Mouse (Mus musculus) ES-Bruce4 (cell line): Measurements from ENCODE around the gene Atp1a1. TPM values are rescaled to one million over a fixed set of nuclear protein-coding genes. Genes with fewer than 3 reads are reported as not detected.

Experiments used
- H3K27ac ChIP-seq: 2 replicates; pipeline ENCODE4 v1.5.1; 2012; ENCODE audit warnings: low read length, inconsistent platforms; ENCODE audit not compliant: insufficient read depth
- H3K27me3 ChIP-seq: 2 replicates; pipeline ENCODE4 v1.6.1; 2012; ENCODE audit warnings: mild to moderate bottlenecking, low read length, inconsistent platforms; ENCODE audit not compliant: control insufficient read depth, poor library complexity, insufficient read depth, severe bottlenecking
- H3K36me3 ChIP-seq: 2 replicates; pipeline ENCODE4 v1.6.1; 2012; ENCODE audit warnings: inconsistent platforms, mild to moderate bottlenecking, low read length, moderate library complexity; ENCODE audit not compliant: control insufficient read depth, poor library complexity, insufficient read depth, severe bottlenecking
- H3K4me1 ChIP-seq: one replicate; pipeline ENCODE4 v1.8.1; 2011; ENCODE audit warnings: low read length; ENCODE audit not compliant: control insufficient read depth, insufficient read depth
- H3K4me3 ChIP-seq: 2 replicates; pipeline ENCODE4 v1.5.1; 2011; ENCODE audit warnings: low read depth, mild to moderate bottlenecking, low read length
- H3K9ac ChIP-seq: 2 replicates; pipeline ENCODE4 v1.6.1; 2012; ENCODE audit warnings: low read depth, mild to moderate bottlenecking, inconsistent platforms; ENCODE audit not compliant: poor library complexity, severe bottlenecking
- H3K9me3 ChIP-seq: replicated peaks from 2 replicates; pipeline ENCODE4 v1.6.1; 2012; ENCODE audit warnings: mild to moderate bottlenecking, low read length, inconsistent platforms; ENCODE audit not compliant: control insufficient read depth, poor library complexity, insufficient read depth, severe bottlenecking
- CTCF ChIP-seq: IDR thresholded peaks from one replicate; pipeline ENCODE4 v1.8.1; 2011; ENCODE audit warnings: low read depth, low read length
- EP300 ChIP-seq: IDR thresholded peaks from 2 replicates; pipeline ENCODE4 v1.6.1; 2011; ENCODE audit warnings: low read depth, low read length; ENCODE audit not compliant: insufficient read depth
- POLR2A ChIP-seq: IDR thresholded peaks from one replicate; pipeline ENCODE4 v1.8.1; 2011; ENCODE audit warnings: low read length; ENCODE audit not compliant: insufficient read depth
- polyA plus RNA-seq: library from polyadenylated mRNA; stranded (reverse); fragments of >200 nt; gene quantifications from 2 replicates; pipeline ENCODE4 v1.2.4, GENCODE M21; 2011; ENCODE audit warnings: low read depth; ENCODE audit not compliant: missing spikeins, insufficient read depth, insufficient read length

Atp1a1 gene
- polyA plus RNA-seq, 1 experiment: 220 TPM

DNA sequence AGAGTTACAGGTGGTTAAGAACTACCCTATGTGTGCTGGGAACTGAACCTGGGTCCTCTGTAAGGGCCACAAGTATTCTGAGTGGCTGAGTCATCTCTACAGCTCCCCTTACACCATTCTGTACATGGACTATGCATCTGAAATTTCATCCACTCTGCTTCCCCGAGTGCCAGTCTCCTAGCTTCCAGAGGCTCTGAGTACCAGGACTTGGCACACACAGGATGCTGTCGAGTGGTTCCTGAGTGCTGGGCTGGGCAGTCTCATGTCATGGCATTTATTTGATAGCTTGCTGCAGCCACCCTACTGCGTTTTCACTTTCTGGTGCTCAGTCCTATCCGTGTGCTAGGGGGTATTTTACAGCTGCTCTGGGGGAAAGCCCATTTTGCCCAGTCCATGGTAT is 35.9 kb downstream of the Atp1a1 start:
- TF ChIP-seq EP300 (no peak), CTCF (no peak), POLR2A (no peak)
- H3K36me3 ChIP-seq: no peaks in the 10 kb centered on the region
- no peak overlapping the region for H3K4me3 ChIP-seq
- no peaks in the 10 kb centered on the region for H3K4me1 ChIP-seq
- H3K9ac ChIP-seq: no peak overlapping the region
- no peaks in the 10 kb centered on the region for H3K27me3 ChIP-seq
- H3K9me3 ChIP-seq: peaks cover 4% of the 10 kb centered on the region; the same call in 1 of the 2 replicates
- no peak overlapping the region for H3K27ac ChIP-seq

DNA sequence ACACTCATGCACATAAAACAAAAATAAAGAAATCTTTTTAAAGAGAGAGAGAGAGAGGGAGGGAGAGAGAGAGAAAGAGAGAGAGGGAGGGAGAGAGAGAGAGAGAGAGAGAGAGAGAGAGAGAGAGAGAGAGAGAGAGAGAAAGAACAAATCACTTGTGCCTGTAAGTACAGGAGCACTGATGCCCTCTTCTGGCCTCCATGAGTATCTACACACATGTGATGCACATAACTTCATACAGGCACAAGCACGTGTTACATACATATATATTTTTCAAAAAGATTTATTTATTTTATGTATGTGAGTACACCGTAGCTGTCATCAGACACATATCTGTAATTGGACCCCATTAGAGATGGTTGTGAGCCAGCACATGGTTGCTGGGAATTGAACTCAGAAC is 40.5 kb downstream of the Atp1a1 start:
- no peak for TF ChIP-seq CTCF
- no peak for TF ChIP-seq POLR2A
- TF ChIP-seq EP300: no peak
- no peaks in the 10 kb centered on the region for H3K36me3 ChIP-seq
- H3K4me3 ChIP-seq: no peak overlapping the region
- no peaks in the 10 kb centered on the region for H3K9me3 ChIP-seq
- no peak overlapping the region for H3K9ac ChIP-seq
- H3K27ac ChIP-seq: no peak overlapping the region
- no peaks in the 10 kb centered on the region for H3K4me1 ChIP-seq
- H3K27me3 ChIP-seq: no peaks in the 10 kb centered on the region

DNA sequence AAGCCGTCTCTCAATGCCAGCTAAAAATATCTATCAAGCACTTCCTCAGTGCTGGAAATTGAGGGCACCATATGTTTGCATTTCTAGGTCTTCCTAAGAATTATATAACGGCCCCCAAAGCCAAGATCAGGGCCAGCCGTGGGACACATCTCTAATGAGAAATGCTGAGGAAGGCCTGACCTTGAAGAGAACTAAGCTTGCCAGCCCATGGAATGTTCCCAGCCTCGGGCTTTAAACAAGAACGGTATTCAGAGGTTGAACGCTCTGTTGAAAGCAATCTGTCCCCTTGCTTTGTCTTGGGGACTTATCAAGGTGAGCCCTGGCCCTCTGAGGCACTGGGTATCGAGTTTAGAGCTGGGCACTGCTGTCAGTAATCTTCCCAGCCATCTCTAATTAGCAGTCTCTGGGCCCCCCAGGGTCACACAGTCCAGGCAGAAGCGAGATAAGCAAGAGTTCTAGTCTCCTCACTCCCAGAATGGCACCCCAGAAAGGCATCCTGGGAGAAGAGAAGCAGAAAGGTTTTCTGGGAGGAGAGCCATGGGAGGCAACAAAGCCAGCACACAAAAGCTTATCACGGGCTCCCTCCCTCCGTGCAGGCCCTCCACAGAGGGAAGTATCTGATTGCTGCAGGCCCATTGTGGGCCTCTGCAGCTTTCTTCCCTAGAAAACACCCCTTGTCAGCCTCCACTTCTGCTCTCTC is 41.8 kb downstream of the Atp1a1 start:
- Histone ChIP-seq H3K36me3 (no peaks in the 10 kb centered on the region), H3K9ac (no peak overlapping the region), H3K4me1 (no peaks in the 10 kb centered on the region), H3K27ac (no peak overlapping the region), H3K27me3 (no peaks in the 10 kb centered on the region), H3K4me3 (no peak overlapping the region), H3K9me3 (no peaks in the 10 kb centered on the region)
- no peak for TF ChIP-seq EP300
- TF ChIP-seq POLR2A: no peak
- TF ChIP-seq CTCF: no peak

DNA sequence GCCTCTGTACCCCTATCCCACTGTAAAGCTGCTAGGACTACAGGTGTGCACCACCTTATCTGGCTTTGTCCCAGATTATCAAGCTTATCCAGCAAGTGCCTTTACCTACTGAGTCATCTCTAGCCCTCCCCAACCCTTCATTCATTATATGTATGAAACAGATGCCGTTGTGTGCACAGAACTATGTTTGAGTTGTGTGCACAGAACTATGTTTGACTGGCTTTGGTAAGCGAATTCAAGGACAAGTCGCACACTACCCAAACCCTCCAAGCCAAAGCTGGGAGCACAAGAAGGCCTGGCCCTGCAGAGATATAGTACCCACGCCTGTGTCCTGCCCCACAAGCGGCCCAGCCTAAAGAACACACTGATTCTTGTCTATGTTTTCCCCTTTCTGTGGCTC is 42.5 kb downstream of the Atp1a1 start:
- Histone ChIP-seq H3K27ac (no peak overlapping the region), H3K27me3 (no peaks in the 10 kb centered on the region), H3K9me3 (no peaks in the 10 kb centered on the region), H3K4me3 (no peak overlapping the region), H3K36me3 (no peaks in the 10 kb centered on the region), H3K4me1 (no peaks in the 10 kb centered on the region), H3K9ac (no peak overlapping the region)
- TF ChIP-seq POLR2A (no peak), CTCF (no peak), EP300 (no peak)

DNA sequence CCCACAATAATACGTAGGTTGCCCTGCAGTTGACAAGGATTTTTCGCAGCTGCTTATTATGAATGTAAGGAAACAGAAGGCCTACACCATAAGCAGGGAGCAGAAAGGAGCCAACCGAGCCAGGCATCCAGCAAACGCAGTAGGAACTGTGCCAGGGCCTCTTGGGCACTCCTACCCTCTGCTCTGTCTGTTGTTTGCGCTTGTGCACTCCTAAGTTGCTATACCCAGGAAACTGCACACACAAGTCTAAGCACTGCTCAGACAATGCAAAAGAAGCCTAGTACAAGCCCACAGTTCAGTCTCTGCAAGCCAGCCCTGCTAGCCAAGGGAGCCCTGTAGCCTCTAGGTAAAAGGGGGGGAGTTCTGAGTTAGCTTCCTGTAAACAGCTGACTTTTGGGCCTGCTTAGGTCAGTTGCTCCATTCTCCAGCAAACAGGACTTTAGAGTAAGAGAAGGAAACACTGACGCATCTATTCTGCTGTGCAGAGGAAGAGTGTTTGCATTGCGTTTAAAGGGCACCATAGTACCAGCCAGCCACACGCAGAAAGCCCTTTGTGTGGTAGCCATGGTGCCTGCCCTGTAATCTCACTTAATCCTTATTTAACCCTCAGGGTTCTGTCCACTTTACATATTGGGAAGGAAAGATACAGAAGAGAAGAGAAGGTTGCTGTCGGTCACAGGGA is 43.5 kb downstream of the Atp1a1 start:
- H3K27ac ChIP-seq: no peak overlapping the region
- H3K9ac ChIP-seq: no peak overlapping the region

DNA sequence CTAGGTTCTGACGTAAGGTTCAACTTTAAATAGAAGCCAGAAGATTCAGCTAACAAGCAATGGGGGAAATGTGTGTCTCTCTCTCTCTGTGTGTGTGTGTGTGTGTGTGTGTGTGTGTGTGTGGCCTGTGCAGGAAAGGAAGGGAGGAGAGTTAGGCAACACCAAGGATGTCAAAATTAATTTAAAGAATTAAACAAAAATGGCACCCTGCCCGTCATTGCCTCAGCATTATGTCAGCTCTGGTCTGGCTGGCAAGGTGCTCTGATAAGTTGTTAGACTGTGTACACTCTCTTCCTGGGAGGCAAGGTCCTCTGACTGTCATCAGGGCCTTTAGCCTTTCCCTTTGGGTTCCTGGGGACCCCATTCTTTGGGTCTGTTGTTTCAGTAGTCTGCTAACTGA is 47.8 kb downstream of the Atp1a1 start:
- TF ChIP-seq EP300 (no peak), CTCF (no peak), POLR2A (no peak)
- no peaks in the 10 kb centered on the region for H3K4me1 ChIP-seq
- H3K9me3 ChIP-seq: no peaks in the 10 kb centered on the region
- H3K27me3 ChIP-seq: no peaks in the 10 kb centered on the region
- H3K4me3 ChIP-seq: no peak overlapping the region
- no peak overlapping the region for H3K27ac ChIP-seq
- H3K36me3 ChIP-seq: no peaks in the 10 kb centered on the region
- H3K9ac ChIP-seq: no peak overlapping the region

More for the DNA sequence above, 43.5 kb downstream of the Atp1a1 start:
- no peak overlapping the region for H3K4me3 ChIP-seq
- H3K27me3 ChIP-seq: no peaks in the 10 kb centered on the region
- H3K9me3 ChIP-seq: no peaks in the 10 kb centered on the region
- no peaks in the 10 kb centered on the region for H3K4me1 ChIP-seq
- TF ChIP-seq CTCF (no peak), EP300 (no peak), POLR2A (no peak)
- no peaks in the 10 kb centered on the region for H3K36me3 ChIP-seq
